Mouse (Mus musculus): ENCODE measurements at regions not wholly inside any gene's neighbourhood (a gene's known extent, or its start where the extent isn't known, plus 50 kb on each side); places are given as distances from the start of the nearest gene placed in this dataset.

GRCm38 (mm10) chr2:75144861-75145260 is 319.3 kb downstream of the Mtx2 start:
- no peak for DNase-seq

GRCm38 (mm10) chr2:75146256-75146655 is 320.7 kb downstream of the Mtx2 start:
- no peak for DNase-seq

- no peak for DNase-seq
Measured at GRCm38 (mm10) chr2:75147399-75147798, 321.8 kb downstream of the Mtx2 start.

GRCm38 (mm10) chr2:75147967-75148366 is 322.4 kb downstream of the Mtx2 start:
- no peak for DNase-seq

- no peak for DNase-seq
Measured at GRCm38 (mm10) chr2:75149036-75149435, 323.4 kb downstream of the Mtx2 start.

GRCm38 (mm10) chr2:75149562-75149961 is 324.0 kb downstream of the Mtx2 start:
- DNase-seq: no peak

GRCm38 (mm10) chr2:75150986-75151385 is 325.4 kb downstream of the Mtx2 start:
- peak; percentile 24 to 26 for DNase-seq

GRCm38 (mm10) chr2:75151519-75151918 is 325.9 kb downstream of the Mtx2 start:
- DNase-seq: no peak

- peak in 1 of 2 experiments; percentile 4 for DNase-seq
Measured at GRCm38 (mm10) chr2:75152477-75152990, 326.9 kb downstream of the Mtx2 start.

GRCm38 (mm10) chr2:75154448-75154847 is 328.8 kb downstream of the Mtx2 start:
- no peak for DNase-seq

- DNase-seq: no peak
Measured at GRCm38 (mm10) chr2:75158581-75158980, 333.0 kb downstream of the Mtx2 start.

- no peak for DNase-seq
Measured at GRCm38 (mm10) chr2:75161075-75161474, 335.5 kb downstream of the Mtx2 start.

GRCm38 (mm10) chr2:75164987-75165386 is 339.4 kb downstream of the Mtx2 start:
- DNase-seq: no peak

- no peak for DNase-seq
Measured at GRCm38 (mm10) chr2:75176267-75176666, 350.7 kb downstream of the Mtx2 start.

GRCm38 (mm10) chr2:75183293-75183692 is 357.7 kb downstream of the Mtx2 start:
- no peak for DNase-seq

GRCm38 (mm10) chr2:75202587-75203220 is 377.1 kb downstream of the Mtx2 start:
- DNase-seq: no peak

- DNase-seq: no peak
Measured at GRCm38 (mm10) chr2:75208821-75209758, 383.5 kb downstream of the Mtx2 start.

- DNase-seq: no peak
Measured at GRCm38 (mm10) chr2:75209790-75210583, 384.4 kb downstream of the Mtx2 start.

- DNase-seq: no peak
Measured at GRCm38 (mm10) chr2:75216931-75217330, 391.3 kb downstream of the Mtx2 start.

- DNase-seq: no peak
Measured at GRCm38 (mm10) chr2:75220775-75221359, 395.3 kb downstream of the Mtx2 start.

GRCm38 (mm10) chr2:75224443-75224842 is 398.8 kb downstream of the Mtx2 start:
- DNase-seq: peak in 1 of 2 experiments; percentile 19

- DNase-seq: no peak
Measured at GRCm38 (mm10) chr2:75240976-75241375, 415.4 kb downstream of the Mtx2 start.

Measured in cerebellum, postnatal 36 days (tissue).